Mouse (Mus musculus) MEL (cell line): ENCODE measurements around the gene Ifrd1. TPM values are rescaled to one million over a fixed set of nuclear protein-coding genes. Genes with fewer than 3 reads are reported as not detected.

Experiments used
- DNase-seq: peaks from one replicate; pipeline ENCODE4 v3.0.0; 2011; ENCODE audit warnings: low read depth, low spot score
- H3K27ac ChIP-seq: 2 replicates; pipeline ENCODE4 v1.5.1; 2012; ENCODE audit warnings: low read depth, mild to moderate bottlenecking, control low read depth, low read length, moderate library complexity; ENCODE audit not compliant: control insufficient read depth
- H3K27me3 ChIP-seq, 2 experiments: fragments of 150-350 bp in 1 of 2; sonication (generic) in 1 of 2; 2 replicates each; pipeline ENCODE4 v1.6.1; 2012; ENCODE audit warnings: low read length in 2 of 2, mild to moderate bottlenecking in 2 of 2, improper control_type of control experiment in 1 of 2, moderate library complexity in 1 of 2; ENCODE audit not compliant: insufficient read depth in 2 of 2, control insufficient read depth in 1 of 2
- H3K36me3 ChIP-seq, 2 experiments: 2 replicates each; pipeline ENCODE4 v1.6.1; 2012 to 2014; ENCODE audit warnings: low read length in 2 of 2, improper control_type of control experiment in 1 of 2, inconsistent platforms in 1 of 2, mild to moderate bottlenecking in 1 of 2; ENCODE audit not compliant: insufficient read depth in 2 of 2, control insufficient read depth in 1 of 2
- H3K4me1 ChIP-seq, 2 experiments: fragments of 150-350 bp in 1 of 2; sonication (generic) in 1 of 2; 2 replicates each; pipeline ENCODE4 v1.6.1; 2012; ENCODE audit warnings: low read length in 2 of 2, improper control_type of control experiment in 1 of 2, mild to moderate bottlenecking in 1 of 2; ENCODE audit not compliant: insufficient read depth in 2 of 2, control insufficient read depth in 1 of 2
- H3K4me3 ChIP-seq, 2 experiments: fragments of 150-350 bp in 1 of 2; sonication (generic) in 1 of 2; 2 replicates each; pipeline ENCODE4 v1.5.1; 2012; ENCODE audit warnings: low read depth in 2 of 2, low read length in 2 of 2, mild to moderate bottlenecking in 2 of 2, moderate library complexity in 2 of 2, control low read depth in 1 of 2, improper control_type of control experiment in 1 of 2; ENCODE audit not compliant: control insufficient read depth in 1 of 2, insufficient read depth in 1 of 2
- H3K79me2 ChIP-seq: 2 replicates; pipeline ENCODE4 v1.6.1; 2012; ENCODE audit warnings: mild to moderate bottlenecking, low read length, moderate library complexity; ENCODE audit not compliant: control insufficient read depth, poor library complexity, insufficient read depth
- H3K9ac ChIP-seq: 2 replicates; pipeline ENCODE4 v1.6.1; 2012; ENCODE audit warnings: low read depth, mild to moderate bottlenecking, control low read depth, low read length, moderate library complexity; ENCODE audit not compliant: control insufficient read depth, poor library complexity, severe bottlenecking
- H3K9me3 ChIP-seq: fragments of 150-350 bp; sonication (generic); replicated peaks from 2 replicates; pipeline ENCODE4 v1.6.1; 2012; ENCODE audit warnings: mild to moderate bottlenecking, low read length, improper control_type of control experiment, moderate library complexity; ENCODE audit not compliant: insufficient read depth
- BHLHE40 ChIP-seq: IDR thresholded peaks from 2 replicates; pipeline ENCODE4 v1.6.1; 2012; ENCODE audit warnings: low read depth, mild to moderate bottlenecking, inconsistent platforms, low read length, improper control_type of control experiment, borderline replicate concordance
- CTCF ChIP-seq, 3 experiments: IDR thresholded peaks in 2 of 3; conservative IDR thresholded peaks in 1 of 3; 2 replicates each; pipeline ENCODE4 v1.5.1; 2011 to 2012; ENCODE audit warnings: low read length in 3 of 3, low read depth in 2 of 3, mild to moderate bottlenecking in 2 of 3, improper control_type of control experiment in 1 of 3, inconsistent platforms in 1 of 3, mixed read lengths in 1 of 3, moderate library complexity in 1 of 3; ENCODE audit not compliant: control insufficient read depth in 1 of 3, insufficient read depth in 1 of 3, poor library complexity in 1 of 3, severe bottlenecking in 1 of 3
- E2F4 ChIP-seq: IDR thresholded peaks from 2 replicates; pipeline ENCODE4 v1.6.1; 2011; ENCODE audit warnings: low read depth, low read length, improper control_type of control experiment, borderline replicate concordance
- ELF1 ChIP-seq: IDR thresholded peaks from 2 replicates; pipeline ENCODE4 v1.6.1; 2014; ENCODE audit warnings: low read depth, mild to moderate bottlenecking, inconsistent platforms, low read length, improper control_type of control experiment, moderate library complexity
- ETS1 ChIP-seq: IDR thresholded peaks from 2 replicates; pipeline ENCODE4 v1.6.1; 2012; ENCODE audit warnings: low read depth, mild to moderate bottlenecking, inconsistent platforms, low read length, improper control_type of control experiment, moderate library complexity
- GABPA ChIP-seq: IDR thresholded peaks from 2 replicates; pipeline ENCODE4 v1.6.1; 2012; ENCODE audit warnings: low read depth, mild to moderate bottlenecking, inconsistent platforms, low read length, improper control_type of control experiment, moderate library complexity
- GATA1 ChIP-seq: IDR thresholded peaks from 2 replicates; pipeline ENCODE4 v1.6.1; 2011; ENCODE audit warnings: low read depth, low read length, improper control_type of control experiment
- JUND ChIP-seq: IDR thresholded peaks from 2 replicates; pipeline ENCODE4 v1.6.1; 2011; ENCODE audit warnings: low read depth, mild to moderate bottlenecking, improper control_type of control experiment, low read length
- KAT2A ChIP-seq: conservative IDR thresholded peaks from 2 replicates; pipeline ENCODE4 v1.6.1; 2012; ENCODE audit warnings: low read depth, low read length, improper control_type of control experiment, inconsistent platforms
- MAFK ChIP-seq: IDR thresholded peaks from 2 replicates; pipeline ENCODE4 v1.6.1; 2011; ENCODE audit warnings: low read depth, mild to moderate bottlenecking, low read length, improper control_type of control experiment, borderline replicate concordance
- MEF2A ChIP-seq: IDR thresholded peaks from 2 replicates; pipeline ENCODE4 v1.6.1; 2014; ENCODE audit warnings: low read depth, mild to moderate bottlenecking, inconsistent platforms, low read length, improper control_type of control experiment; ENCODE audit not compliant: poor library complexity, insufficient replicate concordance, severe bottlenecking; ENCODE audit errors: extremely low read depth
- MXI1 ChIP-seq: IDR thresholded peaks from 2 replicates; pipeline ENCODE4 v1.6.1; 2011; ENCODE audit warnings: mild to moderate bottlenecking, low read depth, low read length, improper control_type of control experiment
- MYB ChIP-seq: IDR thresholded peaks from 2 replicates; pipeline ENCODE4 v1.6.1; 2011; ENCODE audit warnings: mild to moderate bottlenecking, low read depth, low read length, improper control_type of control experiment
- MYC ChIP-seq: IDR thresholded peaks from 2 replicates; pipeline ENCODE4 v1.6.1; 2011; ENCODE audit warnings: low read depth, mild to moderate bottlenecking, low read length, improper control_type of control experiment, moderate library complexity
- NRF1 ChIP-seq: IDR thresholded peaks from 2 replicates; pipeline ENCODE4 v1.6.1; 2014; ENCODE audit warnings: low read depth, mild to moderate bottlenecking, inconsistent platforms, low read length, improper control_type of control experiment, moderate library complexity; ENCODE audit not compliant: poor library complexity, insufficient read depth, severe bottlenecking
- RCOR1 ChIP-seq: IDR thresholded peaks from 2 replicates; pipeline ENCODE4 v1.6.1; 2012; ENCODE audit warnings: low read depth, mild to moderate bottlenecking, inconsistent platforms, low read length, improper control_type of control experiment
- SIN3A ChIP-seq: IDR thresholded peaks from 2 replicates; pipeline ENCODE4 v1.6.1; 2012; ENCODE audit warnings: low read length, improper control_type of control experiment, inconsistent platforms
- TBP ChIP-seq: IDR thresholded peaks from 2 replicates; pipeline ENCODE4 v1.8.0; 2011; ENCODE audit warnings: low read depth, low read length, improper control_type of control experiment
- TCF12 ChIP-seq: IDR thresholded peaks from 2 replicates; pipeline ENCODE4 v1.6.1; 2014; ENCODE audit warnings: low read depth, mild to moderate bottlenecking, inconsistent platforms, low read length, improper control_type of control experiment, moderate library complexity
- UBTF ChIP-seq: IDR thresholded peaks from 2 replicates; pipeline ENCODE4 v1.6.1; 2012; ENCODE audit warnings: low read depth, mild to moderate bottlenecking, inconsistent platforms, low read length, improper control_type of control experiment, moderate library complexity, borderline replicate concordance; ENCODE audit not compliant: insufficient read depth
- USF2 ChIP-seq, 2 experiments: IDR thresholded peaks; 2 replicates each; pipeline ENCODE4 v1.6.1; 2011 to 2012; ENCODE audit warnings: improper control_type of control experiment in 2 of 2, low read length in 2 of 2, borderline replicate concordance in 1 of 2, inconsistent platforms in 1 of 2, low read depth in 1 of 2, mild to moderate bottlenecking in 1 of 2; ENCODE audit not compliant: insufficient read depth in 1 of 2
- polyA plus RNA-seq, 2 experiments: library from polyadenylated mRNA; stranded (reverse) in 1 of 2; unstranded in 1 of 2; fragments of >175 nt in 1 of 2; fragments of >200 nt in 1 of 2; gene quantifications; 2 replicates each; pipeline versions ENCODE4 v1.2.1 to v1.2.4; 2012; ENCODE audit warnings: low replicate concordance in 2 of 2, low read depth in 1 of 2; ENCODE audit not compliant: insufficient read length in 2 of 2, insufficient read depth in 1 of 2, missing spikeins in 1 of 2
- total RNA-seq: library from RNA; depleted of rRNA; stranded (reverse); fragments of 300-350 nt; gene quantifications from 2 replicates; pipeline ENCODE4 v1.2.3, GENCODE M21; 2012

Ifrd1 gene
- total and polyA plus RNA-seq, 3 experiments = 161 to 167 TPM; not detected in 1

- no peaks in the 10 kb centered on the region for H3K27me3 ChIP-seq
- H3K4me3 ChIP-seq = no peak overlapping the region
- no peak for TF ChIP-seq BHLHE40
- no peak for TF ChIP-seq USF2 (IDR thresholded peaks at IDR 0.05; ENCODE audit: borderline replicate concordance in 1 of 2, insufficient read depth in 1 of 2, low read depth in 1 of 2, low read length in 2 of 2)
- peaks cover 12 to 16% of the 10 kb centered on the region in 2 experiments for H3K4me1 ChIP-seq
- H3K79me2 ChIP-seq = no peaks in the 10 kb centered on the region
- peaks cover 0 to 17% of the 10 kb centered on the region in 2 experiments; a peak in 2 of 4 replicates for H3K36me3 ChIP-seq
- H3K27ac ChIP-seq = no peak overlapping the region
- no peak for DNase-seq
- no peaks in the 10 kb centered on the region for H3K9me3 ChIP-seq
- no peak overlapping the region for H3K9ac ChIP-seq
These were observed 4.5 kb downstream of the Ifrd1 start for GRCm38 (mm10) chr12:40243821-40244221.

GRCm38 (mm10) chr12:40243241-40243640 is 5.1 kb downstream of the Ifrd1 start:
- H3K9ac ChIP-seq = no peak overlapping the region
- H3K27me3 ChIP-seq = no peaks in the 10 kb centered on the region
- no peak for DNase-seq
- TF ChIP-seq TCF12 (no peak), KAT2A (no peak), ETS1 (no peak), NRF1 (no peak), MAFK (no peak), GABPA (no peak), TBP (no peak), MEF2A (no peak), MYB (no peak), E2F4 (no peak), RCOR1 (no peak), MXI1 (no peak), JUND (no peak), CTCF (IDR thresholded peaks at IDR 0.05 in 2 of 3, conservative IDR thresholded peaks at IDR 0.05 in 1 of 3; ENCODE audit: control insufficient read depth in 1 of 3, insufficient read depth in 1 of 3, low read depth in 2 of 3, low read length in 3 of 3, poor library complexity in 1 of 3, severe bottlenecking in 1 of 3) (no peak), SIN3A (no peak), GATA1 (no peak), ELF1 (no peak), MYC (no peak), UBTF (no peak)
- H3K9me3 ChIP-seq = no peaks in the 10 kb centered on the region
- no peaks in the 10 kb centered on the region for H3K79me2 ChIP-seq
- H3K36me3 ChIP-seq = peaks cover 0 to 11% of the 10 kb centered on the region in 2 experiments; a peak in 2 of 4 replicates
- H3K4me1 ChIP-seq = peaks cover 7 to 10% of the 10 kb centered on the region in 2 experiments
- H3K4me3 ChIP-seq = no peak overlapping the region
- H3K27ac ChIP-seq = no peak overlapping the region
